Mouse (Mus musculus) bone marrow, adult 2 months (tissue): Measurements from ENCODE around the gene Ube2n. TPM values are rescaled to one million over a fixed set of nuclear protein-coding genes. Genes with fewer than 3 reads are reported as not detected.
A peak's percentile ranks its signal among the peaks of the same experiment; 100 is the strongest.

ENCODE experiments used
- H3K27ac ChIP-seq: fragments of 200-500 bp; 2 replicates; pipeline ENCODE4 v1.5.1; 2012; ENCODE audit warnings: low read depth, mild to moderate bottlenecking, control low read depth, inconsistent platforms, low read length; ENCODE audit not compliant: control insufficient read depth, poor library complexity, insufficient read depth
- H3K4me1 ChIP-seq: fragments of 200-500 bp; 2 replicates; pipeline ENCODE4 v1.6.1; 2011; ENCODE audit warnings: low read length; ENCODE audit not compliant: control insufficient read depth, insufficient read depth
- H3K4me3 ChIP-seq: fragments of 200-500 bp; replicated peaks from 2 replicates; pipeline ENCODE3; 2011; ENCODE audit warnings: mild to moderate bottlenecking, low read depth, low read length, control low read depth; ENCODE audit not compliant: control insufficient read depth
- CTCF ChIP-seq: fragments of 200-500 bp; IDR thresholded peaks from 2 replicates; pipeline ENCODE4 v1.5.1; 2011; ENCODE audit warnings: low read length, control low read depth; ENCODE audit not compliant: control insufficient read depth, insufficient read depth
- POLR2A ChIP-seq: fragments of 200-500 bp; IDR thresholded peaks from 2 replicates; pipeline ENCODE4 v1.6.1; 2011; ENCODE audit warnings: low read depth, mild to moderate bottlenecking, control low read depth, low read length, borderline replicate concordance; ENCODE audit not compliant: control insufficient read depth
- WGBS: fragments of 180-500 bp; shearing (Covaris S2); methylation state at CpG from one replicate; pipeline ENCODE4 v1.1.7; 2018; 5-methylcytosine and 5-hydroxymethylcytosine counted together
- polyA plus RNA-seq: library from polyadenylated mRNA; stranded (reverse); fragments of >200 nt; gene quantifications from 2 replicates; pipeline ENCODE4 v1.2.4, GENCODE M21; 2011; ENCODE audit warnings: low replicate concordance; ENCODE audit not compliant: missing spikeins, insufficient read depth, insufficient read length

Ube2n gene
- polyA plus RNA-seq, 1 experiment, result 80.7 TPM

DNA sequence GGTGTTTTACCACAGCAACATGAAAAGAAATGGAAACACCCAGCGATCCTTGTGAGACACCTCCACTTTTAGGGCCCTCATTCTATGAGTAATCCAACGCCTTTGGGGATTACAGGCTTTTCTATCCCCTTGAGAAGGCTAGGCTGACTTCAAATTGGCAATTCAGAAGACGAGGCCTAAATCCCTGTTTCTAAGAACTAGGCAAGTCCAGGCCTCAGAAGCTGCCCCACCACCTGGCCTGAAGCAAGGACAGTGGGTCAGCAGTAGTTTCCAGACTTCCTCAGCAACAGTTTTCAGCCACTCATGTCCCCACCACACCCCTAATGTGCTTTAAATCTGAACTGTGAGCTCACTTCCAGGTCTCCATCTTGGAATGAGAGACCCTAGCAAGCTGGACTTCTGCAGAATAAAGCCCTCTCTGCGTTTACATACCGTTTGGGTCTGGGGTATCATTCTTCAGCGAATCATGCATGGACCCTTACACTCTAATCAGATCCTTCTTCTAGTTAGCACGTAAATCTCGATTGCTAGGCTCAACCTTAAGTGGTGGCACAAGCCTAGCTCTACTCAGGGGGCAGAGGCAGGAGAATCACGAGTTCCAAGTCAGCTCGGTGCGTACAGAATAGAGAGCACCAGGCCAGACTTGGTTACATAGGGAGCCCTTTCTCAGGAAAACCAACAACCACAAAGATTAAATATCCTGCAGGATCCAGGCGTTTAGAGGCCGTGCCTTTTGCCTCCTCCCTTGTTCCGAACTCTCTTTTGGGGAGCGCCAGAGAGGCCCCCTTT, 983 bp upstream of the Ube2n start:
- WGBS, result 37% methylated on average over 15 of the region's 15 CpGs
- Histone ChIP-seq H3K4me3 (peak overlapping the region; percentile 86), H3K27ac (peak overlapping the region; percentile 100), H3K4me1 (peaks cover 1% of the 10 kb centered on the region; the same call in 1 of the 2 replicates)
- no peak for TF ChIP-seq CTCF
- no peak for TF ChIP-seq POLR2A

DNA sequence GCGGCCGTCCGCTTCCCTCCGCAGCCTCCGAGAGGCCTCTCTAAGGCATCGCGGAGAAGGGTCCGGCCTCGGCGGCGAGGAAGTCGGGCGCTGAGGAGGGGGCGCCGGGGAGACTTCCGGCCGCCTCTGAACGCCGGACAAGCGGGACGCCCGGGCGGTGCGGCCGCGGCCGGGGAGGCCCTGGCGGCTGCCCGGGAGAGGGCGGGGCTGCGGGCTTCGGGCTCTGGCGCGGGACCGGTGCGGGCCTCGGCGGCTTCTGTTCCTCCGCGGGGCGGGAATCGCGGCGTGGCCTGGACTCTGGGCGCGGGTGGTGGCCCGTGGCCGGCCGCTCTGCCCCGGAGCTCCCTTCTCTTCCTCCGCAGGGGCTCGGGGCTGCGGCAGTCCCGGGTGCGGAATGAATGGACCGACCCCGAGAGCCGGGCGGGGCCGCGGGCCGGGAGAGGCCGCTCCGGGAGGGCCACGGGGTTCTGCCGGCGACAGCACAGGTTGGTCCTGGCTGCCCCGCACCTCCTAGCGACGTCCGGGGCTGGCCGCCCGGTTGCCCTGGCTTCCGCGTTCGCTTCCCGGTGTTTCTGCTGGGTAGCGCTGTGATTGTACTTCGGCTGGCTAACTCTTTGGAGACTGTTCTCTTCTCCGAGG, 467 bp downstream of the Ube2n start:
- H3K4me1 ChIP-seq, result peaks cover 1% of the 10 kb centered on the region; the same call in 1 of the 2 replicates
- under 1% methylated on average over 78 of the region's 80 CpGs for WGBS
- H3K4me3 ChIP-seq, result peak overlapping the region; percentile 86
- H3K27ac ChIP-seq, result peak overlapping the region; percentile 100
- TF ChIP-seq CTCF (no peak), POLR2A (peak; percentile 28; the same call in 1 of the 2 replicates)

DNA sequence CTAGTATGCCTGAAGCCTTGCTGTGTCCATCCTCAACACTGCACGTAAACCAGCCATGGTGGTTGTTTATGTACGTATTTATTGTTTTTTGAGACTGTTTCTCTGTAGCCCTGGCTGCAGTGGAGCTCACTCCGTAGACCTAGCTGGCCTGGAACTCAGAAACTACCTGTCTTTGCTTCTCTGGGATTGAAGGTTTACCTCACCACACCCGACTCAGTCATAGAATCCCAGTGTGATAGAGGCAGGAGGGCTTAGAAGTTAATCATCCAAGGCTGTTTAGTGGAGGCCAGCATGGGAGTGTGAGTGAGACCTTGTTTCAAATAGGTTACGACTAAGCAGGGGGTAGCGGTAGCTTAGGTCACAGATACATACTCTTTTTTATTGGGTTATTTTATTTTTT, 2.7 kb downstream of the Ube2n start:
- 92% methylated on average over 6 of the region's 6 CpGs for WGBS
- peaks cover 1% of the 10 kb centered on the region; the same call in 1 of the 2 replicates for H3K4me1 ChIP-seq
- TF ChIP-seq POLR2A, result no peak
- TF ChIP-seq CTCF, result no peak
- H3K4me3 ChIP-seq, result no peak overlapping the region
- no peak overlapping the region for H3K27ac ChIP-seq

DNA sequence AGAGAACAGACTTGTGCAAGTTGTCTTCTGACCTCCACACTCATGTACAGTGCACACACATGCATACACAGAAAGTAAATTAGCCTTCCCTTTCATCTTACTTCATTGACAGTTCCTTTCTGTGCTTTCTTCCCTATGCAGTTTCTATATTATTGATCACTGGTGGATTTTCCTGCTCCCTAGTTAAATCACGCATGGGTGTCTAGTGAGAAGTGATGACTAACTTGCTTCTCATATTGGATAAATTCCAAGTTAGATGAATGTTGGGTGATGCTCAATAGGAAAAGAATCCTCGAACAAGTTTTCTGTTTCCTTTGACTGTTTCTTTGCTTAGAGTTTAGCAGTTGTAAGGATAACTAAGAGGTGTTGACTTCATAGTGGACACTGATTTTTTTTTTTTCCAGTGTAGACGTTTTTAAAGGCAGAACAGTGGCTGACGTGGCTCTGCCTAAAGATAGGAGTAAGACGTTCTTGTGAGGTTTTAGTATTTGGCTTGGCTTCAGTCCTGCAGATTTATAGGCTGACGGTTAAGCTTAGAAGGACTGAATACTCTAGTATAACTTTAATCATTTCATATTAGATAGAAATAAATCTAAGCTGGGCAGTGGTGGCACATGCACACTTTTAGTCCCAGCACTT, 10.2 kb downstream of the Ube2n start:
- Histone ChIP-seq H3K4me3 (no peak overlapping the region), H3K27ac (no peak overlapping the region), H3K4me1 (no peaks in the 10 kb centered on the region)
- WGBS, result 76% methylated on average over 6 of the region's 6 CpGs
- no peak for TF ChIP-seq CTCF
- TF ChIP-seq POLR2A, result no peak

DNA sequence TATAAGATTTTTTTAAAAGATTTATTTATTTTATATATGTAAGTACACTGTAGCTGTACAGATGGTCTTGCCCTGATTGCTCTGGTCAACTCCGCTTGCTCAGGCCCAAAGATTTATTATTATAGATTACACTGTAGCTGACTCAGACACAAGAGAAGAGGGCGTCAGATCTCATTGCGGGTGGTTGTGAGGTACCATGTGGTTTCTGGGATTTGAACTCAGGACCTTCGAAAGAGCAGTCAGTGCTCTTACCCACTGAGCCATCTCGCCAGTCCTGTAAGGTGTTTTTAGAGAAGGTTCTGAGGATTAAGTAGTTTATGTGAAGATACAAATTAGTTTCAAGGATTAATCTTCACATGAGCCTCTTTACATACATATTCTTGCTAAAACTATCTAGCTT, 10.9 kb downstream of the Ube2n start:
- WGBS, result 76% methylated on average over 5 of the region's 5 CpGs
- no peaks in the 10 kb centered on the region for H3K4me1 ChIP-seq
- no peak overlapping the region for H3K27ac ChIP-seq
- H3K4me3 ChIP-seq, result no peak overlapping the region
- TF ChIP-seq CTCF (no peak), POLR2A (no peak)

DNA sequence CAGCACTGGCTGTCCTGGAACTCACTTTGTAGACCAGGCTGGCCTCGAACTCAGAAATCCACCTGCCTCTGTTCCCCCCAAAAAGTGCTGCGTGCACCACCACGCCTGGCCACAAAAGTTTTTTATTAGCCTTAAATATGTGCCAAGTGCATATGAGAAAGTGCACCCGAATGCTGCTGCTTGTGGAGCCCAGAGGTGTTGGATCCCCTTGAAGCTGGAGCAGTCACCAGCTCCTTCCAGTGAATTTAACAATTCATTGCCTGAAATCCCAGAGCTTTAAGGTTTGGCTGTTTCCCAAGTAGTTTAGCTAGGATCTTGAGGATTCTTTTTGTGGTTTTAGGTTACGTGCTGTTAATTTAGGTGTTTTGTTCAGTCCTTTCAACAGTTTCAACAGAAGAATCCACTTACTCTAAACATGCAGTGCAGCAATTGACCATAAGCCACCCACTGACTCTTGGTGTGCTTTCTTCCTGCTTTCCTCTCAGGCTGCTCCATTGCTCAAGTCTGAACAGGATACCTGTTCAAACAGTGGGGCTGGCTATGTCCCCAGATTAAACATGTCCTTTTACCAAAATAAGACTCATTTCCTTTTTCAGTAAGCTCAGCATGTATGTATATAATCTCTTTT, 11.7 kb downstream of the Ube2n start:
- 64% methylated on average over 5 of the region's 5 CpGs for WGBS
- Histone ChIP-seq H3K27ac (no peak overlapping the region), H3K4me1 (no peaks in the 10 kb centered on the region), H3K4me3 (no peak overlapping the region)
- TF ChIP-seq POLR2A, result no peak
- TF ChIP-seq CTCF, result no peak

DNA sequence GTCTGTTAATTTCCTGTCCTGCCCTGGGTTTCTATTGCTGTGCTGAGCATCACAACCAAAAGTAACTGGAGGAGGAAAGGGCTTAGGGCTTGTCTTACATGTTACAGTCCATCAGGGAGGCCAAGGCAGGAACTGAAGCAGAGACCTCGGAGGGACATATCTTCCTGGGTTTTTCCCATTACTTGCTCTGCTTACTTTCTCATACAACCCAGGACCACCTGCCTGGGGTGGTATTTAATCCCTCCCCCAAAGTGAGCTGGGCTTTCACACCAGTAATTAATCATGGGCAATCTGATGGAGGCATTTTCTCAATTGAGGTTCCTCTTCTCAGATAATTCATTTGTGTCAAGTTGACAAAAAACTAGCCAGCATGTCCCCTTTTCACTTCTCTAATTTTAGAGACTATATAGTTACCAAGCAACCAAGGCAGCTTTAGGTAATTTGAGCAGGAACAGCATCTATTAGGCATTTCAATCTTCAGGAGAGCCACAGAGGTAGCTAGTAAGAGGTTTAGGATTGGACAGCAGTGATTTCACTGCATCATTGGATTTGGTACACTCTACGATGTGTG, 15.7 kb downstream of the Ube2n start:
- TF ChIP-seq POLR2A, result no peak
- H3K4me3 ChIP-seq, result no peak overlapping the region
- H3K4me1 ChIP-seq, result no peaks in the 10 kb centered on the region
- 90% methylated on average over 2 of the region's 2 CpGs for WGBS
- H3K27ac ChIP-seq, result no peak overlapping the region

DNA sequence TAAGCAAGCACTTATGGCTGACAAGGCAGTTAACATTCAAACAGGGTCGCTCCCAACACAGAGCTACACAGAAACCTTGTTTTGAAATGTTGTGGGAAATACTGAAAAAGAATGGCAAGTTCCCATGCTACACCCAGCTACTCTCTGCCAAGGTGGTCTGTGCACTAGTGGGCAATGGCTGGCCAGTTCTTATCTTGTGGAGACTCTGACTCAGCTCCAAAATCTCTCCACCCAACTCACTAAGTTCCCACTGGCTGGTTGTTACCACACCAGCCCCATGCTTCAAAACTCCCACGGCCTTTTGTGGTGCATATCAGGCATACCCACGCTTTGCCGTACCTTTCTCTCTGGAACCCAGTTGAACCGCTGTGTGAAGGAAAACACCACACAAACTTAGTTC, 18.0 kb downstream of the Ube2n start:
- WGBS, result 70% methylated on average over 5 of the region's 5 CpGs
- H3K4me1 ChIP-seq, result no peaks in the 10 kb centered on the region
- H3K27ac ChIP-seq, result no peak overlapping the region
- TF ChIP-seq CTCF (no peak), POLR2A (no peak)
- H3K4me3 ChIP-seq, result no peak overlapping the region
